Mouse (Mus musculus) heart, adult 2 months (tissue): ENCODE measurements around the gene Cenpf. TPM values are rescaled to one million over a fixed set of nuclear protein-coding genes. Genes with fewer than 3 reads are reported as not detected.

Source experiments
- DNase-seq, 2 experiments: peaks; one replicate each; pipeline ENCODE4 v3.0.0; 2021
- H3K27ac ChIP-seq: fragments of 200-600 bp; 2 replicates; pipeline ENCODE4 v1.8.1; 2022
- H3K27me3 ChIP-seq: fragments of 200-500 bp; 2 replicates; pipeline ENCODE4 v1.6.1; 2012; ENCODE audit warnings: mild to moderate bottlenecking, low read length, inconsistent platforms, mixed read lengths; ENCODE audit not compliant: control insufficient read depth, insufficient read depth
- H3K36me3 ChIP-seq: fragments of 200-500 bp; 2 replicates; pipeline ENCODE4 v1.6.1; 2012; ENCODE audit warnings: low read length, inconsistent platforms; ENCODE audit not compliant: control insufficient read depth, insufficient read depth
- H3K4me1 ChIP-seq: fragments of 200-500 bp; 2 replicates; pipeline ENCODE4 v1.6.1; 2011; ENCODE audit warnings: low read length; ENCODE audit not compliant: control insufficient read depth, insufficient read depth
- H3K4me3 ChIP-seq: fragments of 200-600 bp; 2 replicates; pipeline ENCODE4 v1.8.1; 2022
- H3K79me2 ChIP-seq: fragments of 200-500 bp; replicated peaks from 2 replicates; pipeline ENCODE4 v1.6.1; 2012; ENCODE audit warnings: mild to moderate bottlenecking, inconsistent platforms, low read length, moderate library complexity, mixed read lengths; ENCODE audit not compliant: control insufficient read depth, insufficient read depth
- H3K9ac ChIP-seq: fragments of 200-500 bp; 2 replicates; pipeline ENCODE4 v1.6.1; 2012; ENCODE audit warnings: low read depth, mild to moderate bottlenecking, control low read depth, inconsistent platforms, low read length, mixed read lengths
- CTCF ChIP-seq: fragments of 200-600 bp; IDR thresholded peaks from 2 replicates; pipeline ENCODE4 v1.8.1; 2022; ENCODE audit warnings: antibody characterized with exemption, mild to moderate bottlenecking, moderate library complexity
- EP300 ChIP-seq: fragments of 200-500 bp; IDR thresholded peaks from 2 replicates; pipeline ENCODE4 v1.6.1; 2011; ENCODE audit warnings: low read depth, low read length, control low read depth; ENCODE audit not compliant: insufficient read depth
- POLR2A ChIP-seq: fragments of 200-500 bp; IDR thresholded peaks from 2 replicates; pipeline ENCODE4 v1.6.1; 2011; ENCODE audit warnings: mild to moderate bottlenecking, low read depth, low read length, control low read depth; ENCODE audit not compliant: insufficient read depth
- WGBS: fragments of 180-500 bp; shearing (Covaris S2); methylation state at CpG from one replicate; pipeline ENCODE4 v1.1.7; 2018; 5-methylcytosine and 5-hydroxymethylcytosine counted together
- intact Hi-C: fragments of 180-260 bp; cut with DNase I; formaldehyde crosslinking; loops from one replicate; pipeline ENCODE4 v1.15.1; 2025
- polyA plus RNA-seq: library from polyadenylated mRNA; depleted of rRNA; stranded (reverse); fragments of >200 nt; gene quantifications from 2 replicates; pipeline ENCODE4 v1.2.3, GENCODE M21; 2012
- total RNA-seq, 2 experiments: library from RNA; stranded (reverse); gene quantifications; 2 replicates each; pipeline ENCODE4 v1.2.3; 2021

The Cenpf gene
- total and polyA plus RNA-seq, 3 experiments, result 2.0 to 5.5 (median 5.4) TPM

- H3K79me2 ChIP-seq, result no peaks in the 10 kb centered on the region
- H3K4me1 ChIP-seq, result no peaks in the 10 kb centered on the region; the same call in 1 of the 2 replicates
- no peak overlapping the region for H3K27ac ChIP-seq
- no peaks in the 10 kb centered on the region for H3K36me3 ChIP-seq
- TF ChIP-seq EP300, result no peak
- TF ChIP-seq CTCF, result no peak
- no peak for TF ChIP-seq POLR2A
- 56% methylated on average over 5 of the region's 5 CpGs for WGBS
- no peaks in the 10 kb centered on the region for H3K27me3 ChIP-seq
- intact Hi-C loops, result no loop called here
- no peak overlapping the region for H3K9ac ChIP-seq
- no peak for DNase-seq
- no peak overlapping the region for H3K4me3 ChIP-seq
Observed at GRCm38 (mm10) chr1:189633791-189634190, 54.1 kb downstream of the Cenpf start.

GRCm38 (mm10) chr1:189631906-189632675 is 55.8 kb downstream of the Cenpf start:
- Histone ChIP-seq H3K9ac (no peak overlapping the region), H3K27ac (no peak overlapping the region), H3K4me1 (no peaks in the 10 kb centered on the region; the same call in 1 of the 2 replicates), H3K79me2 (no peaks in the 10 kb centered on the region), H3K36me3 (no peaks in the 10 kb centered on the region), H3K4me3 (no peak overlapping the region), H3K27me3 (no peaks in the 10 kb centered on the region)
- TF ChIP-seq CTCF, result no peak
- TF ChIP-seq EP300, result no peak
- no peak for TF ChIP-seq POLR2A
- no peak for DNase-seq
- WGBS, result 89% methylated on average over 13 of the region's 13 CpGs
- intact Hi-C loops, result no loop called here

- no peak overlapping the region for H3K9ac ChIP-seq
- H3K27ac ChIP-seq, result no peak overlapping the region
- 73% methylated on average over 6 of the region's 6 CpGs for WGBS
- H3K27me3 ChIP-seq, result no peaks in the 10 kb centered on the region
- no peak overlapping the region for H3K4me3 ChIP-seq
- no peak for DNase-seq
- H3K4me1 ChIP-seq, result no peaks in the 10 kb centered on the region; the same call in 1 of the 2 replicates
- TF ChIP-seq CTCF, result no peak
- intact Hi-C loops, result no loop called here
- H3K79me2 ChIP-seq, result no peaks in the 10 kb centered on the region
- no peaks in the 10 kb centered on the region for H3K36me3 ChIP-seq
Observed at GRCm38 (mm10) chr1:189630026-189630425, 57.9 kb downstream of the Cenpf start.

GRCm38 (mm10) chr1:189627976-189628768 is 59.7 kb downstream of the Cenpf start:
- no peaks in the 10 kb centered on the region for H3K36me3 ChIP-seq
- H3K4me1 ChIP-seq, result no peaks in the 10 kb centered on the region
- no peaks in the 10 kb centered on the region for H3K79me2 ChIP-seq
- intact Hi-C loops, result loop anchor here (2.0 kb wide), 1 partner anchor 601 kb away; no protein-coding TSS in a partner anchor
- WGBS, result 34% methylated on average over 9 of the region's 9 CpGs
- no peak overlapping the region for H3K4me3 ChIP-seq
- no peaks in the 10 kb centered on the region for H3K27me3 ChIP-seq
- TF ChIP-seq EP300 (no peak), POLR2A (no peak), CTCF (peak; percentile 75)
- no peak overlapping the region for H3K27ac ChIP-seq
- no peak overlapping the region for H3K9ac ChIP-seq
- peak; percentile 33 to 67 for DNase-seq

- Histone ChIP-seq H3K27ac (no peak overlapping the region), H3K79me2 (no peaks in the 10 kb centered on the region), H3K36me3 (no peaks in the 10 kb centered on the region), H3K4me3 (no peak overlapping the region), H3K27me3 (no peaks in the 10 kb centered on the region), H3K4me1 (no peaks in the 10 kb centered on the region), H3K9ac (no peak overlapping the region)
- 91% methylated on average over 7 of the region's 7 CpGs for WGBS
- no peak for TF ChIP-seq EP300
- TF ChIP-seq CTCF, result no peak
- DNase-seq, result no peak
- intact Hi-C loops, result no loop called here
Observed at GRCm38 (mm10) chr1:189624756-189625155, 63.1 kb downstream of the Cenpf start.
